Mouse (Mus musculus) spleen, postnatal 4 days (tissue): ENCODE data around the gene Pkmyt1.
A peak's percentile ranks its signal among the peaks of the same experiment; 100 is the strongest.

ENCODE experiments used
- DNase-seq, 2 experiments: peaks; one replicate each; pipeline ENCODE4 v3.0.0; 2022; ENCODE audit warnings: low spot score in 2 of 2

Gene Pkmyt1

GRCm38 (mm10) chr17:23725999-23726757, at the start of gene Pkmyt1:
TSS of gene Pkmyt1 (plus strand) at chr17:23726336.
- peak; percentile 97 to 98 for DNase-seq

DNA sequence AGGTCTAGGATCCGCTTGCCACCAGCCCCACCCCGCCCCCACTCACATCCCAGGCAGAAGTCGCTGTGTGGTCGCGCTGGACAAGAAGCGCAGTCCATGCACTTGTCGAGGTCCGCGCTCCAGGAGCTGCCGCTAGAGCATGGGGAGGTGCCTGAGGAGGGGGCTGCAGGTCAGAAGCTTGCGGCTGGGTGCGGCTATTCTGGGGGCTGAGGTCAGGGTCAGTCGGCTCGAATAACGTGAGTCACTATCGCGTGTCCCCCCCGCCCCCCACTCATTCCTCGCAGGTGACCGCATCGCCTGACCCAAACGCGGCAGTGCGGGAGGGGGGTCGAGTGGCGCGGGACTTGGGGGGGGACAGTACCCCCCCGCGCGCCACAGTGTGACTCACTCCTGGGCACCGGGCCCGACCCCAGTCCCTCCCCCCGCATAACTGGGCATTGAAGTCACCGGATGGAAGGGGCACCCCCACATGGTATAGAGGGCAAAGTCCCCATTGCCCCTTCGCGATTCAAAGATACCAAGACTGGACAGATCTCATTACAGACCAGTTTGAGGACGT, 49.6 kb upstream of the Pkmyt1 start:
- DNase-seq = no peak

DNA sequence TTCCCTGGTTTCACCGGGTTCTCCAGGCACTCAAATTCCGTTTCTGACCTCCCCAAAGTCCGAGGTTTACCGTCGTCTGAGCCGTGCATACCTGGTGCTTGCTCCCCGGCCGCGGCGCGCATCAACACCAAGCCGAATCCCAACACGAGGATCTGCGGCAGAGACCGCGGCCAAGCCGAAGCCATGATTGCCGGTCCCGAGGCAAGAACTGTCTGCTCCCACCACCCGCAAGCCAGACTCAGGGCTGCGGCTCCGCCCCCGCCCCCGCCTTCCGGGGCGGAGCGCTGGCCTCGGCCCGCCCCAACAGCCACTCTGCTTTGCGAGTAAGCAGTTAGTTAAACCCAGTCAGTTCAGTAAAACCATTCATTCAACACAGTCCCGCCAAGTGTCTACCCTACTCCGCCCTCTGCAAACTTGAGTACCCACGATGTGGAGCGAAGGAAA, 48.9 kb upstream of the Pkmyt1 start, which contains the start of gene Tnfrsf12a:
Gene Tnfrsf12a (minus strand): TSS at position 233 of the 444 bp plus-strand sequence.
- peak; percentile 75 to 86 for DNase-seq

GRCm38 (mm10) chr17:23679127-23679835, 46.9 kb upstream of the Pkmyt1 start, which contains the start of gene Cldn6:
TSS of gene Cldn6 (plus strand) at chr17:23679249.
- no peak for DNase-seq

DNA sequence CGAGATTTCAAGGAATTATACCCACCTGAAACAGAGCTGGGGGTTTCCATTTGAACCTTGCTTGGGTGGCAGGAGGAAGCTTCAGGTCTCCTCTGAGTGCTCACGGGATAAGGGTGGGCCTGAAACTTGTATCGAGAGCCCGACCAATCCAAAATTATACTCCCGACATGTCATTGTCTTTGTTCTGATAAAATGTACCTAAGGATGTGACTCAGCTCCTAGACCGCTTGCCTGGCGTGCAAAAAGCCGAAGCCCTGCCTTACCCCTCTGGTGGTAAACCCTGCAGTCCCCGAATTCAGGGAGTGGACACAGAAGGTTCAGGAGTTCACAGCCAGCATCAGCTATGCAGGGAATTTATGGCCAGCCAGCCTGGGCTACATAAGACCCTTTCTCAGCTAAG, 45.8 kb upstream of the Pkmyt1 start:
- DNase-seq = no peak

GRCm38 (mm10) chr17:23681086-23681485, 45.0 kb upstream of the Pkmyt1 start:
- DNase-seq = no peak

- no peak for DNase-seq
Observed at GRCm38 (mm10) chr17:23682092-23682491, 44.0 kb upstream of the Pkmyt1 start.

DNA sequence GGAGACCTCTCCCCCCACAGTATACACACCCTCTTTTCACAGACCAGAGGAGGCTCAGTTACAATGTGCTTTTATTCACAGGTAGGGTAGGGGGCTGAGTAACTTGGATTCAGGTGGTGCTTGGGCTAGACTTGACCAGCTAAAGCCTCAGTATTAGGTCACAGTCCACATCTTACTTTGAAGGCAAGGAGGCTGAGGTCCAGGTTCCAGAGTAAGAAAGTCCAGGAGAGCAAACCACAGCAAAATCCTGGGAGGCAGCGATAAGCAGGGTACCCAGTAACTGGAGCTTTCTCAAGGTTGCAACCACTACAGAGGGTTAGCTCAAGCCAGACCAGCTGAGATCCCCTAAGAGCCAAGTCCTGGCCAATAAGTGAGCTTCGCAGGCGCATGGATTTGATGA, 43.6 kb upstream of the Pkmyt1 start:
- no peak for DNase-seq

DNA sequence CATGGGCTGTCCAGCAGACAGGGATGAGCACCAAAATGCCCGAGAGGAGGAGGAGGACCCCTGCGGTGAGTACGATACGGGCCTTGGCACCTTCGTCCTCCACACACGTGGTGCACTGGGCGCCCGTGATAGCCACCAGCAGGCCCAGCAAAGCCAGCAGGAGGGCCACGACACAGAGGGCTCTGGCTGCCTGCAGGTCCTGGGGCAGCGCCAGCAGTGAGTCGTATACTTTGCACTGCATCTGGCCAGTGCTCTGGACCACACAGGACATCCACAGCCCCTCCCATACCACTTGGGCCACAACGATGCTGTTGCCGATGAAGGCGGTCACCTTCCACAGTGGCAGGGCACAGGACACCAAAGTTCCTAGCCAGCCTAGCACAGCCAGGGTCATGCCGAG, 42.9 kb upstream of the Pkmyt1 start:
- DNase-seq = no peak

GRCm38 (mm10) chr17:23683856-23684672, 42.1 kb upstream of the Pkmyt1 start, which contains the start of gene Cldn9:
TSS of gene Cldn9 (minus strand) at chr17:23684026.
- no peak for DNase-seq

GRCm38 (mm10) chr17:23694491-23694890, 31.6 kb upstream of the Pkmyt1 start:
- no peak for DNase-seq

DNA sequence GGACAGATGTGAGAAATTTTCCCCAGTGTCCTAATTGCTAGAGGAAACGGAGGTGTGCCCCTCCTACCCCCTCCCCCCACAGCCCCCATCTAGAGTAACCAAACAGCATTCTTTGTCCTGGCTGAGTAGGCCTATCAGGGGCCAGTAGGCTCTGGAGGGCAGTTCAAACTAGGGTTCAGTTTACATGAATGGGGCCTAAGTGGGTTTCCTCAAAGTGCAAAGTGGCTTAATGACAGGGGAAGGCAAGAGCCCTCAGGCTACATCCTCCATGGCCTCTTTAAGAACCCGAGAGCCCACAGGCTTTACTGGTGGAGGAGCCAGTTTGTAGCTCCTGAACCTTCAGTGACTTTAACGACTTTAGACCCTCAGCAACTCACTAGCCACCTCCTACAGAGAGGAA, 30.3 kb upstream of the Pkmyt1 start:
- no peak for DNase-seq

GRCm38 (mm10) chr17:23699131-23700077, 26.7 kb upstream of the Pkmyt1 start:
- DNase-seq = peak in 1 of 2 experiments; percentile 70

- peak; percentile 81 to 88 for DNase-seq
Observed at GRCm38 (mm10) chr17:23700079-23700478, 26.1 kb upstream of the Pkmyt1 start.

- DNase-seq = no peak
Observed at GRCm38 (mm10) chr17:23703301-23703700, 22.8 kb upstream of the Pkmyt1 start.

- DNase-seq = no peak
Observed at GRCm38 (mm10) chr17:23704741-23705140, 21.4 kb upstream of the Pkmyt1 start.

GRCm38 (mm10) chr17:23705525-23706104, 20.5 kb upstream of the Pkmyt1 start:
- DNase-seq = no peak

- peak; percentile 70 to 91 for DNase-seq
Observed at GRCm38 (mm10) chr17:23706212-23706611, 19.9 kb upstream of the Pkmyt1 start.

GRCm38 (mm10) chr17:23717003-23717402, 9.1 kb upstream of the Pkmyt1 start:
- DNase-seq = no peak

GRCm38 (mm10) chr17:23719455-23719854, 6.7 kb upstream of the Pkmyt1 start:
- DNase-seq = no peak
